Mouse (Mus musculus) forebrain, embryonic 12.5 days (tissue): ENCODE data around the gene Sav1. TPM values are rescaled to one million over a fixed set of nuclear protein-coding genes. Genes with fewer than 3 reads are reported as not detected.

Experiments used
- ATAC-seq: fragments of 200-750 bp; cut with Nextera tagmentation; 2 replicates; pipeline ENCODE4 v1.8.0; 2017; ENCODE audit warnings: moderate TSS enrichment; ENCODE audit not compliant: low FRiP score
- H3K27ac ChIP-seq: fragments of 300-500 bp; sonication (generic); 2 replicates; pipeline ENCODE4 v1.5.1; 2016; ENCODE audit warnings: mild to moderate bottlenecking
- H3K27me3 ChIP-seq: fragments of 300-500 bp; sonication (generic); 2 replicates; pipeline ENCODE4 v1.6.1; 2016; ENCODE audit warnings: mild to moderate bottlenecking
- H3K36me3 ChIP-seq: fragments of 300-500 bp; sonication (generic); replicated peaks from 2 replicates; pipeline ENCODE4 v1.6.1; 2016; ENCODE audit warnings: mild to moderate bottlenecking
- H3K4me1 ChIP-seq: fragments of 300-500 bp; sonication (generic); 2 replicates; pipeline ENCODE4 v1.6.1; 2016
- H3K4me2 ChIP-seq: fragments of 300-500 bp; sonication (generic); 2 replicates; pipeline ENCODE4 v1.6.1; 2016; ENCODE audit warnings: mild to moderate bottlenecking, moderate library complexity
- H3K4me3 ChIP-seq: fragments of 300-500 bp; sonication (generic); replicated peaks from 2 replicates; pipeline ENCODE4 v1.5.1; 2016; ENCODE audit warnings: mild to moderate bottlenecking
- H3K9ac ChIP-seq: fragments of 300-500 bp; sonication (generic); 2 replicates; pipeline ENCODE4 v1.6.1; 2016; ENCODE audit warnings: mild to moderate bottlenecking
- H3K9me3 ChIP-seq: fragments of 300-500 bp; sonication (generic); 2 replicates; pipeline ENCODE4 v1.6.1; 2016
- WGBS: fragments of 180-500 bp; shearing (Covaris S2); methylation state at CpG from one replicate; pipeline ENCODE4 v1.1.7; 2016; 5-methylcytosine and 5-hydroxymethylcytosine counted together
- polyA plus RNA-seq: library from polyadenylated mRNA; unstranded; fragments of >200 nt; fragmentation: Nextera tagmentation; extraction: Ambion mirVana; gene quantifications from 2 replicates; pipeline ENCODE4 v1.2.1, GENCODE M21; 2016

Sav1 gene
- polyA plus RNA-seq, 1 experiment from 2014 or later = 8.0 TPM

- 96% methylated on average over 5 of the region's 5 CpGs for WGBS
- H3K9me3 ChIP-seq = no peaks in the 10 kb centered on the region
- no peak overlapping the region for H3K4me2 ChIP-seq
- no peaks in the 10 kb centered on the region for H3K4me1 ChIP-seq
- H3K4me3 ChIP-seq = no peak overlapping the region
- no peak overlapping the region for H3K9ac ChIP-seq
- H3K27me3 ChIP-seq = no peaks in the 10 kb centered on the region
- no peak overlapping the region for H3K27ac ChIP-seq
- ATAC-seq = no peak
- peaks cover 6% of the 10 kb centered on the region for H3K36me3 ChIP-seq
Measured at GRCm38 (mm10) chr12:69945861-69946260, 40.9 kb downstream of the Sav1 start.

- ATAC-seq = no peak
- 58% methylated on average over 1 of the region's 1 CpGs for WGBS
- peaks cover 22% of the 10 kb centered on the region for H3K36me3 ChIP-seq
- H3K9ac ChIP-seq = no peak overlapping the region
- H3K4me1 ChIP-seq = peaks cover 4% of the 10 kb centered on the region; the same call in 1 of the 2 replicates
- no peak overlapping the region for H3K4me2 ChIP-seq
- no peak overlapping the region for H3K27ac ChIP-seq
- 0 out of 2 replicates have a peak, but pooled peaks cover 2% of the 10 kb centered on the region for H3K9me3 ChIP-seq
- H3K27me3 ChIP-seq = no peaks in the 10 kb centered on the region
- no peak overlapping the region for H3K4me3 ChIP-seq
Measured at GRCm38 (mm10) chr12:69941655-69942329, 45.0 kb downstream of the Sav1 start.

DNA sequence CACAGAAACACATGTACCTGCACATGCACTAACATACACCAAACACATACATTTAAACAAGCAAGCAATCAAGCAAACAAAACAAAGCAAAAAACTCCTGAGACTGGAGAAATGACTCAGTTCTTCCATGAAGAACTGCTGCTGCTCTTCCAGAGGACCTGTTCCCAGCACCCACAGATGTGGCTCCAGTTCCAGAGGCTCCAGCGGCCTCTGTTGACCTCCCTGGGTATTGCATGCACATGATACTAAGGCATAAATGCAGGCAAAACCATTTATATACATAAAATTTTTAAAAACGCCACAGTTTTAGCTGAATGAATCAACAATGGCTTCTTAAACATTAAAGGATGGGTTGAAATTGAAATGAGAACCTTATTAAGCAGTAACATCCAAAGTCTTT, 47.5 kb downstream of the Sav1 start:
- Histone ChIP-seq H3K9ac (no peak overlapping the region), H3K4me3 (no peak overlapping the region), H3K27me3 (no peaks in the 10 kb centered on the region), H3K4me2 (no peak overlapping the region), H3K4me1 (peaks cover 4% of the 10 kb centered on the region; the same call in 1 of the 2 replicates), H3K9me3 (0 out of 2 replicates have a peak, but pooled peaks cover 2% of the 10 kb centered on the region), H3K36me3 (peaks cover 37% of the 10 kb centered on the region), H3K27ac (no peak overlapping the region)
- ATAC-seq = no peak
- WGBS = 51% methylated on average over 2 of the region's 2 CpGs

GRCm38 (mm10) chr12:69937731-69938130, 49.1 kb downstream of the Sav1 start:
- no peak for ATAC-seq
- Histone ChIP-seq H3K9ac (no peak overlapping the region), H3K4me1 (peaks cover 4% of the 10 kb centered on the region; the same call in 1 of the 2 replicates), H3K9me3 (0 out of 2 replicates have a peak, but pooled peaks cover 2% of the 10 kb centered on the region), H3K4me3 (no peak overlapping the region), H3K27ac (no peak overlapping the region), H3K27me3 (no peaks in the 10 kb centered on the region), H3K4me2 (no peak overlapping the region), H3K36me3 (peaks cover 37% of the 10 kb centered on the region)
- WGBS = 38% methylated on average over 5 of the region's 5 CpGs

GRCm38 (mm10) chr12:69926716-69927115, 60.1 kb downstream of the Sav1 start:
- no peak for ATAC-seq
- Histone ChIP-seq H3K27me3 (no peaks in the 10 kb centered on the region), H3K4me2 (no peak overlapping the region), H3K4me1 (no peaks in the 10 kb centered on the region), H3K36me3 (peaks cover 14% of the 10 kb centered on the region; the same call in 1 of the 2 replicates), H3K9ac (no peak overlapping the region), H3K9me3 (no peaks in the 10 kb centered on the region), H3K4me3 (no peak overlapping the region), H3K27ac (no peak overlapping the region)
- 58% methylated on average over 7 of the region's 7 CpGs for WGBS

- 20% methylated on average over 5 of the region's 5 CpGs for WGBS
- ATAC-seq = no peak
- no peak overlapping the region for H3K4me2 ChIP-seq
- no peaks in the 10 kb centered on the region for H3K4me1 ChIP-seq
- peaks cover 11% of the 10 kb centered on the region; the same call in 1 of the 2 replicates for H3K36me3 ChIP-seq
- no peak overlapping the region for H3K27ac ChIP-seq
- no peaks in the 10 kb centered on the region for H3K9me3 ChIP-seq
- no peaks in the 10 kb centered on the region for H3K27me3 ChIP-seq
- H3K9ac ChIP-seq = no peak overlapping the region
- H3K4me3 ChIP-seq = no peak overlapping the region
Measured at GRCm38 (mm10) chr12:69924012-69924411, 62.8 kb downstream of the Sav1 start.

GRCm38 (mm10) chr12:69923603-69924002, 63.2 kb downstream of the Sav1 start:
- 66% methylated on average over 3 of the region's 3 CpGs for WGBS
- Histone ChIP-seq H3K4me1 (no peaks in the 10 kb centered on the region), H3K9me3 (no peaks in the 10 kb centered on the region), H3K36me3 (peaks cover 11% of the 10 kb centered on the region; the same call in 1 of the 2 replicates), H3K27me3 (no peaks in the 10 kb centered on the region), H3K4me2 (no peak overlapping the region), H3K27ac (no peak overlapping the region), H3K4me3 (no peak overlapping the region), H3K9ac (no peak overlapping the region)
- ATAC-seq = no peak

DNA sequence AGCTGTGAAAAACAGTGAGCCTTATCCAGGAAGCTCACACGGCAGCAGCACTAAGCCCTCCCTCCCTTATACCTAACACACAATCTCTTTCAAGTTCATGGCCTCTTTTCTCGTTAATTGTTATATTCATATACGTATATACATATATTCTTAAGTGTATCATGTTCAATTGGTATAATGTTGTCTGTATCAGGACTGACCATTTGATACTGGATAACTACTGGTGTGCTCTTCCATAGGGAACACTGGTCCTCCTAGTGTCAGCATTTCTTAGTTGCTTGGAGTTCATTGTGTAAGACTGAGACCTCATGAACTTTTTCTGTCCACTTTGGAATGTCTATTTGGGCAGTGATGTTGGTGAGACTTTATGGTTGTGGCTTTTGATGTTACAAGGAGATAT, 63.7 kb downstream of the Sav1 start:
- H3K4me3 ChIP-seq = no peak overlapping the region
- no peak overlapping the region for H3K4me2 ChIP-seq
- no peaks in the 10 kb centered on the region for H3K9me3 ChIP-seq
- no peak for ATAC-seq
- H3K36me3 ChIP-seq = peaks cover 11% of the 10 kb centered on the region; the same call in 1 of the 2 replicates
- no peak overlapping the region for H3K27ac ChIP-seq
- H3K9ac ChIP-seq = no peak overlapping the region
- WGBS = 89% methylated on average over 3 of the region's 3 CpGs
- H3K4me1 ChIP-seq = no peaks in the 10 kb centered on the region
- H3K27me3 ChIP-seq = no peaks in the 10 kb centered on the region

- H3K27me3 ChIP-seq = no peaks in the 10 kb centered on the region
- no peak overlapping the region for H3K4me2 ChIP-seq
- no peak overlapping the region for H3K27ac ChIP-seq
- 82% methylated on average over 1 of the region's 1 CpGs for WGBS
- no peak for ATAC-seq
- H3K36me3 ChIP-seq = peaks cover 5% of the 10 kb centered on the region; the same call in 1 of the 2 replicates
- H3K9ac ChIP-seq = no peak overlapping the region
- H3K4me1 ChIP-seq = no peaks in the 10 kb centered on the region
- H3K4me3 ChIP-seq = no peak overlapping the region
- H3K9me3 ChIP-seq = no peaks in the 10 kb centered on the region
Measured at GRCm38 (mm10) chr12:69922099-69922498, 64.7 kb downstream of the Sav1 start.

- Histone ChIP-seq H3K9ac (no peak overlapping the region), H3K27me3 (no peaks in the 10 kb centered on the region), H3K9me3 (no peaks in the 10 kb centered on the region), H3K27ac (no peak overlapping the region), H3K4me1 (no peaks in the 10 kb centered on the region), H3K4me2 (no peak overlapping the region), H3K36me3 (no peaks in the 10 kb centered on the region), H3K4me3 (no peak overlapping the region)
- ATAC-seq = no peak
- WGBS = 87% methylated on average over 2 of the region's 2 CpGs
Measured at GRCm38 (mm10) chr12:69917870-69918269, 68.9 kb downstream of the Sav1 start.

Other genes with a start within 250 kb of the Sav1 start
- gene Cdkl1, start 195.7 kb downstream of the Sav1 start, polyA plus RNA-seq = 0.47 and 0.93 TPM in 2 replicates
- gene Atl1, start 94.4 kb downstream of the Sav1 start, polyA plus RNA-seq = 53.8 and 63.2 TPM in 2 replicates
- gene Map4k5, start 93.8 kb downstream of the Sav1 start, polyA plus RNA-seq = 36.7 and 36.8 TPM in 2 replicates
- 12.7 and 15.5 TPM in 2 replicates for gene Nin, start 126.7 kb upstream of the Sav1 start, polyA plus RNA-seq
- gene Abhd12b, start 167.1 kb upstream of the Sav1 start, polyA plus RNA-seq = not detected in 2 replicates
- 4.9 and 5.7 TPM in 2 replicates for gene Pygl, start 244.5 kb upstream of the Sav1 start, polyA plus RNA-seq